ENCODE assay signal across 8 mouse cellular contexts in the genomic region with DNA sequence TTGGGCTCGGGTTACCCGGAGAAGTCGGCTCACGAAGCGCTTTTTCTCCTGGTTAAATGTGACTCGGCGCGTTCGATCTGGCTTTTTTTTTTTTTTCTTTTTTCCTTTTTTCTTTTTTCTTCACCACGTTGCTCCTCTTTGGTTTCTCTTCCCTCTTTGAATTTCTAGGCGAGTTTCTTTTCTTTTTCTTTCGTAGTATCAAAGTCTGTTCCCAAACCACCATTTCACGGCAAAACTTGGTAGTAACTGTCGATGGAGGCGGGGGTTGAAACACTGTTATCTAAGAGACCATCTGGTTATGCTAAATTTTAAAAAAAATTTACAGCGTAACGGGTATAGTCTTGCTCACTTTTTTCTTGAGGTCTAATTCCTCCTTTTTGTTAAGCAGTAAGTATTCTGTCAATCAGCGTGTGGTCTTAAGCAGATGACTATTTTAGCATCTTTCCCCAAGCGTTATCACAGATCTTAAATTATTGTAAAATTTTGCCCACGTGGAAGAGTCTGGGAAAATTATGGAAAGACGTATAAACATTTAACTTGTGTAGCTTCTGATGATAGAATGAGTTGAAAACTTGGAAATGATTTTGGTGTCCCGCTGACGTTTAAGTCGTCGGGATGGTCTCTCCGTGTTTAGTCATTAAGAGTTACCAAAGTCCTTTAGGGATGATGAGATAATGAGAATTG. TPM values are rescaled to one million over a fixed set of nuclear protein-coding genes. Genes with fewer than 3 reads are reported as not detected.
DNase-seq lines count a peak whose midpoint lies in the region; ATAC-seq and TF ChIP-seq lines count a peak whose summit lies in the region.

No protein-coding gene starts in this region.

- WGBS in heart, postnatal 0 days, result 1% methylated on average over 26 of the region's 26 CpGs
- 1% methylated on average over 26 of the region's 26 CpGs for WGBS in forebrain, embryonic 15.5 days
- under 1% methylated on average over 26 of the region's 26 CpGs for WGBS in liver, embryonic 16.5 days (ENCODE audit: insufficient replicate concordance)

- H3K4me1 ChIP-seq in heart, postnatal 0 days (ENCODE audit: control insufficient read depth, insufficient read depth), result peaks cover 16% of the 10 kb centered on the region
- H3K4me1 ChIP-seq in forebrain, embryonic 15.5 days, result peaks cover 29% of the 10 kb centered on the region
- peaks cover 30% of the 10 kb centered on the region for H3K4me1 ChIP-seq in liver, embryonic 16.5 days (ENCODE audit: control insufficient read depth, low read depth, low read length)

- no peaks in the 10 kb centered on the region for H3K9me3 ChIP-seq in heart, postnatal 0 days (replicated peaks; ENCODE audit: control insufficient read depth, low read length)
- no peaks in the 10 kb centered on the region for H3K9me3 ChIP-seq in forebrain, embryonic 15.5 days
- H3K9me3 ChIP-seq in liver, embryonic 16.5 days (replicated peaks; ENCODE audit: control insufficient read depth, low read length), result no peaks in the 10 kb centered on the region

- no peak for TF ChIP-seq CTCF in heart, postnatal 0 days (IDR thresholded peaks at IDR 0.05; ENCODE audit: low read depth)

- H3K27me3 ChIP-seq in heart, postnatal 0 days (ENCODE audit: control insufficient read depth, insufficient read depth, low read length), result no peaks in the 10 kb centered on the region
- no peaks in the 10 kb centered on the region for H3K27me3 ChIP-seq in forebrain, embryonic 15.5 days
- H3K27me3 ChIP-seq in liver, embryonic 16.5 days (ENCODE audit: control insufficient read depth, insufficient read depth, low read depth, low read length), result no peaks in the 10 kb centered on the region

- no peaks in the 10 kb centered on the region for H3K36me3 ChIP-seq in heart, postnatal 0 days (replicated peaks; ENCODE audit: control insufficient read depth, insufficient read depth, low read length)
- H3K36me3 ChIP-seq in forebrain, embryonic 15.5 days, result no peaks in the 10 kb centered on the region
- H3K36me3 ChIP-seq in liver, embryonic 16.5 days (ENCODE audit: control insufficient read depth, insufficient read depth), result no peaks in the 10 kb centered on the region

- H3K4me2 ChIP-seq in heart, postnatal 0 days (ENCODE audit: low read depth, low read length), result peak overlapping the region; percentile 88
- peak overlapping the region; percentile 63 for H3K4me2 ChIP-seq in forebrain, embryonic 15.5 days (replicated peaks)
- peak overlapping the region; percentile 91 for H3K4me2 ChIP-seq in liver, embryonic 16.5 days (ENCODE audit: low read depth, low read length)

- no peak for ATAC-seq in heart, postnatal 0 days (ENCODE audit: insufficient read depth, low read depth)
- no peak for ATAC-seq in forebrain, embryonic 15.5 days (replicated peaks)
- no peak for ATAC-seq in liver, embryonic 16.5 days (ENCODE audit: low read depth)

- DNase-seq in heart, postnatal 0 days (ENCODE audit: low spot score), result no peak
- DNase-seq in heart, adult 8-10 months (ENCODE audit: low spot score), result no peak
- peak; percentile 47 for DNase-seq in MEL-GATA-1-ER (ENCODE audit: extremely low read depth, low read depth)
- no peak for DNase-seq in left cerebral cortex, postnatal 10 days (ENCODE audit: extremely low spot score in 1 of 2, low spot score in 2 of 2)
- DNase-seq in spleen, postnatal 14 days (ENCODE audit: low spot score in 2 of 2), result no peak
- no peak for DNase-seq in urinary bladder, postnatal 14 days (ENCODE audit: low spot score)

- peak overlapping the region; percentile 97 for H3K27ac ChIP-seq in heart, postnatal 0 days (ENCODE audit: low read depth)
- peak overlapping the region; percentile 95 for H3K27ac ChIP-seq in forebrain, embryonic 15.5 days (replicated peaks)
- H3K27ac ChIP-seq in liver, embryonic 16.5 days (ENCODE audit: low read length), result peak overlapping the region; percentile 99

- peak overlapping the region; percentile 96 for H3K9ac ChIP-seq in heart, postnatal 0 days (replicated peaks; ENCODE audit: low read depth, low read length)
- H3K9ac ChIP-seq in forebrain, embryonic 15.5 days (replicated peaks), result peak overlapping the region; percentile 76
- peak overlapping the region; percentile 98 for H3K9ac ChIP-seq in liver, embryonic 16.5 days (ENCODE audit: low read depth, low read length)

- peak overlapping the region; percentile 98 for H3K4me3 ChIP-seq in heart, postnatal 0 days (ENCODE audit: low read depth, low read length)
- peak overlapping the region; percentile 84 for H3K4me3 ChIP-seq in forebrain, embryonic 15.5 days
- H3K4me3 ChIP-seq in liver, embryonic 16.5 days (ENCODE audit: low read depth, low read length), result peak overlapping the region; percentile 99

- intact Hi-C loops in left cerebral cortex, postnatal 10 days (cut with DNase I), result loop anchor here (5.0 kb wide), 1 partner anchor 341 kb away; no protein-coding TSS in a partner anchor

- TF ChIP-seq EP300 in heart, postnatal 0 days (IDR thresholded peaks at IDR 0.05; ENCODE audit: low read depth), result no peak

RNA-seq across cellular contexts. Expression of a gene that starts 0.8 kb away (rescaled TPM):
- 12.0 and 12.6 TPM in 2 replicates for total RNA-seq in heart, postnatal 0 days (2014; rRNA removed; ENCODE audit: low replicate concordance)
- 2.9 and 3.0 TPM in 2 replicates for polyA plus RNA-seq in heart, postnatal 0 days (2015; fragmentation: Nextera tagmentation; extraction: Ambion mirVana)
- total RNA-seq in heart, adult 8-10 months (2022), result 10 to 100 TPM in 3 of 4 experiments, 1 to 10 TPM in 1; 9.2 to 13.0 (median 11.2) TPM
- polyA plus RNA-seq in forebrain, embryonic 15.5 days (2015; fragmentation: Nextera tagmentation; extraction: Ambion mirVana), result 10.4 and 11.3 TPM in 2 replicates
- polyA plus RNA-seq in liver, embryonic 16.5 days (2015; fragmentation: Nextera tagmentation; extraction: Ambion mirVana), result 7.9 and 8.5 TPM in 2 replicates
- 10 to 100 TPM; 21.6 to 25.0 TPM for total RNA-seq in left cerebral cortex, postnatal 10 days (2021)

RNA-seq across cellular contexts. Expression of a gene that starts 7.3 kb away (rescaled TPM):
- 3.9 and 4.6 TPM in 2 replicates for total RNA-seq in heart, postnatal 0 days (2014; rRNA removed; ENCODE audit: low replicate concordance)
- polyA plus RNA-seq in heart, postnatal 0 days (2015; fragmentation: Nextera tagmentation; extraction: Ambion mirVana), result 5.8 and 6.0 TPM in 2 replicates
- total RNA-seq in heart, adult 8-10 months (2022), result 1 to 10 TPM; 1.9 to 2.7 (median 2.6) TPM
- polyA plus RNA-seq in forebrain, embryonic 15.5 days (2015; fragmentation: Nextera tagmentation; extraction: Ambion mirVana), result 27.2 and 33.4 TPM in 2 replicates
- 0.65 and 0.81 TPM in 2 replicates for polyA plus RNA-seq in liver, embryonic 16.5 days (2015; fragmentation: Nextera tagmentation; extraction: Ambion mirVana)
- 10 to 100 TPM; 10.2 to 10.6 TPM for total RNA-seq in left cerebral cortex, postnatal 10 days (2021)
